Mouse (Mus musculus) lung, embryonic 16.5 days (tissue): ENCODE data around the gene Aif1. TPM values are rescaled to one million over a fixed set of nuclear protein-coding genes. Genes with fewer than 3 reads are reported as not detected.
A peak's percentile ranks its signal among the peaks of the same experiment; 100 is the strongest.

ENCODE experiments used
- ATAC-seq: fragments of 200-750 bp; cut with Nextera tagmentation; 2 replicates; pipeline ENCODE4 v1.8.0; 2017; ENCODE audit warnings: low read depth, mild to moderate bottlenecking, moderate library complexity
- H3K27ac ChIP-seq: fragments of 300-500 bp; sonication (generic); 2 replicates; pipeline ENCODE4 v1.5.1; 2014; ENCODE audit warnings: mild to moderate bottlenecking, control low read depth, low read length
- H3K27me3 ChIP-seq: fragments of 300-500 bp; sonication (generic); 2 replicates; pipeline ENCODE4 v1.6.1; 2014; ENCODE audit warnings: low read depth, low read length, mixed read lengths; ENCODE audit not compliant: control insufficient read depth, insufficient read depth
- H3K36me3 ChIP-seq: fragments of 300-500 bp; sonication (generic); 2 replicates; pipeline ENCODE4 v1.6.1; 2014; ENCODE audit warnings: low read length; ENCODE audit not compliant: control insufficient read depth, insufficient read depth
- H3K4me1 ChIP-seq: fragments of 300-500 bp; sonication (generic); replicated peaks from 2 replicates; pipeline ENCODE4 v1.6.1; 2014; ENCODE audit warnings: low read length, mixed read lengths; ENCODE audit not compliant: control insufficient read depth, insufficient read depth
- H3K4me2 ChIP-seq: fragments of 300-500 bp; sonication (generic); 2 replicates; pipeline ENCODE4 v1.6.1; 2014; ENCODE audit warnings: low read depth, low read length, control low read depth
- H3K4me3 ChIP-seq: fragments of 300-500 bp; sonication (generic); 2 replicates; pipeline ENCODE4 v1.5.1; 2014; ENCODE audit warnings: mild to moderate bottlenecking, low read length, control low read depth
- H3K9ac ChIP-seq: fragments of 300-500 bp; sonication (generic); 2 replicates; pipeline ENCODE4 v1.6.1; 2014; ENCODE audit warnings: low read length, control low read depth
- H3K9me3 ChIP-seq: fragments of 300-500 bp; sonication (generic); 2 replicates; pipeline ENCODE4 v1.6.1; 2016; ENCODE audit warnings: low read length; ENCODE audit not compliant: control insufficient read depth
- WGBS: fragments of 180-500 bp; shearing (Covaris S2); extraction: QIAGEN DNeasy Blood & Tissue Kit; methylation state at CpG from one replicate; pipeline ENCODE4 v1.1.7; 2014; 5-methylcytosine and 5-hydroxymethylcytosine counted together
- polyA plus RNA-seq: library from polyadenylated mRNA; unstranded; fragments of >200 nt; fragmentation: Nextera tagmentation; extraction: Ambion mirVana; gene quantifications from 2 replicates; pipeline ENCODE4 v1.2.1, GENCODE M21; 2015

Gene Aif1
- polyA plus RNA-seq, 1 experiment from 2014 or later: 7.3 TPM

GRCm38 (mm10) chr17:35174201-35174977 lies 1.5 kb downstream of the Aif1 start:
- no peaks in the 10 kb centered on the region for H3K36me3 ChIP-seq
- H3K27ac ChIP-seq: no peak overlapping the region
- no peak overlapping the region for H3K4me3 ChIP-seq
- no peak overlapping the region for H3K9ac ChIP-seq
- ATAC-seq: no peak
- H3K9me3 ChIP-seq: no peaks in the 10 kb centered on the region
- H3K4me2 ChIP-seq: no peak overlapping the region
- no peaks in the 10 kb centered on the region for H3K4me1 ChIP-seq
- WGBS: 53% methylated on average over 8 of the region's 8 CpGs
- H3K27me3 ChIP-seq: no peaks in the 10 kb centered on the region

- Histone ChIP-seq H3K27me3 (no peaks in the 10 kb centered on the region), H3K4me1 (no peaks in the 10 kb centered on the region), H3K4me3 (no peak overlapping the region), H3K9ac (no peak overlapping the region), H3K27ac (no peak overlapping the region), H3K36me3 (no peaks in the 10 kb centered on the region), H3K9me3 (no peaks in the 10 kb centered on the region), H3K4me2 (no peak overlapping the region)
- ATAC-seq: no peak
- 62% methylated on average over 3 of the region's 3 CpGs for WGBS
Measured at GRCm38 (mm10) chr17:35173329-35173728, 2.5 kb downstream of the Aif1 start.

DNA sequence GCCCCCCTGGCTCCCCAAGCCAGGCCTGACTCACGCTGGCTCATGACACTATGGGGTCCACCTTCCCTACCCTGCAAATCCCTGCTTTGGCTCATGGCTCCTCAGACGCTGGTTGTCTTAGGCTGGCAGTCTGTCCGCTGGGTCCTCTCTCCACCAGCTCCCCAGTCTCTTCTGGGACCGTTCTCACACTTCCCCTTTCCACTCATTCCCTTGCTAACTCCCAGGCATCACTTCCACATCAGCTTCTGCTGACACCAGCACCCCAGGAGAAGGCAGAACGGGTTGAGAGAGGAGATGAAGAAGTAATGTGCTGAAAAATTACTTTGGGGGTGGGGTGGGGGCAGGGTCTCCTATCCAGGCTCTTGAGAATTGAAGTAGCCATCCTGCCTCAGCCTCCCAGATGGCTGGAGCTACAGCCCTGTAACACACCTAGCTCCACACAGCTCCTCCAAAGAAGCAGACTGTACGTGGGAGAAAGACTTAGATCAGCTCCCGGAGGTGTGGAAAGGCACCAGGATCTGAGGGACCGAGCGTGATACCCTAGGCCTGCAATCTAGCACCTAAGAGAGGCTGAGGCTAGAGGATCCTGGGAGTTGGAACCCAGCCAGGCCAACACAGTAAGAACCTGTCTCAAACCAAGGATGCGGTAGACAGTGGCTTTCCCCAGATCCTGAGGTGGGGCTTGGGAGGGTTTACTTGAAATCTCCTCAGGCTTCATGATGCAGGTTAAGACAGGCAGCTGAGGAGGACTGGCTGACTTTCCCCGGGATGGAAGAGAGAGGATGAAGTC lies 3.2 kb downstream of the Aif1 start:
- no peak overlapping the region for H3K27ac ChIP-seq
- no peak for ATAC-seq
- no peak overlapping the region for H3K4me3 ChIP-seq
- H3K4me2 ChIP-seq: no peak overlapping the region
- H3K27me3 ChIP-seq: no peaks in the 10 kb centered on the region
- WGBS: 55% methylated on average over 11 of the region's 11 CpGs
- H3K9me3 ChIP-seq: no peaks in the 10 kb centered on the region
- H3K9ac ChIP-seq: no peak overlapping the region
- no peaks in the 10 kb centered on the region for H3K4me1 ChIP-seq
- no peaks in the 10 kb centered on the region for H3K36me3 ChIP-seq

DNA sequence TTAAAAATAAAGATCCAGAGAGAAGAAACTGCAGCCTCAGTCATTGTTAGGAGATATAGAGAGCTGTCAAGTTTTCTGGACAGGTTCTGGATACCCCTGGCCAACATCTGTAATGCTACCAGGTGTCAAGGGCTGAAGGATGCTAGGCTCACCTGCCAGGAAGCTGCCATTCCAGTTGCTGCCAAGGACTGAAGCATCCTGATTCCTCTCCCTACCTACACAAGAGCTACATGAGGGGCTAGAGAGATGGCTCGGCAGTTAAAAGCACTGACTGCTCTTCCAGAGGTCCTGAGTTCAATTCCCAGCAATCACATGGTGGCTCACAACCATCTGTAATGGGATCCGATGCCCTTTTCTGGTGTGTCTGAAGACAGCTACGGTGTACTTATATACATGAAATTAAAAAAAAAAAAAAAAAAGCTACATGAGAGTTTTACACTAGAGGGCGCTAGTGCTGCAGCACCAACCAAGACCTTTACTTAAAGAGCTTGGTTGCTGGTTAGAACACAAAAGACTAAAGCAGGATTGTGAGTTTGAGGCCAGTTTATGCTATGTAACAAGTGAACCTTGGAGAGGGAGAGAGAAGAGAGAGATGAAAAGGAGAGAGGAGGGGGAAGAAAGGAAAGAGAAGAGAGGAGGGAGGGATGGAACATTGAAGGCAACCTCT lies 7.2 kb downstream of the Aif1 start:
- Histone ChIP-seq H3K9me3 (no peaks in the 10 kb centered on the region), H3K4me2 (no peak overlapping the region), H3K9ac (no peak overlapping the region), H3K4me3 (no peak overlapping the region), H3K27me3 (no peaks in the 10 kb centered on the region), H3K27ac (no peak overlapping the region), H3K4me1 (peaks cover 8% of the 10 kb centered on the region), H3K36me3 (no peaks in the 10 kb centered on the region)
- 10% methylated on average over 4 of the region's 4 CpGs for WGBS
- ATAC-seq: no peak

- Histone ChIP-seq H3K9ac (no peak overlapping the region), H3K9me3 (no peaks in the 10 kb centered on the region), H3K4me2 (no peak overlapping the region), H3K27ac (no peak overlapping the region), H3K4me3 (no peak overlapping the region), H3K36me3 (no peaks in the 10 kb centered on the region), H3K27me3 (no peaks in the 10 kb centered on the region), H3K4me1 (peaks cover 11% of the 10 kb centered on the region)
- ATAC-seq: no peak
- WGBS: 82% methylated on average over 7 of the region's 7 CpGs
Measured at GRCm38 (mm10) chr17:35167794-35168193, 8.1 kb downstream of the Aif1 start.

DNA sequence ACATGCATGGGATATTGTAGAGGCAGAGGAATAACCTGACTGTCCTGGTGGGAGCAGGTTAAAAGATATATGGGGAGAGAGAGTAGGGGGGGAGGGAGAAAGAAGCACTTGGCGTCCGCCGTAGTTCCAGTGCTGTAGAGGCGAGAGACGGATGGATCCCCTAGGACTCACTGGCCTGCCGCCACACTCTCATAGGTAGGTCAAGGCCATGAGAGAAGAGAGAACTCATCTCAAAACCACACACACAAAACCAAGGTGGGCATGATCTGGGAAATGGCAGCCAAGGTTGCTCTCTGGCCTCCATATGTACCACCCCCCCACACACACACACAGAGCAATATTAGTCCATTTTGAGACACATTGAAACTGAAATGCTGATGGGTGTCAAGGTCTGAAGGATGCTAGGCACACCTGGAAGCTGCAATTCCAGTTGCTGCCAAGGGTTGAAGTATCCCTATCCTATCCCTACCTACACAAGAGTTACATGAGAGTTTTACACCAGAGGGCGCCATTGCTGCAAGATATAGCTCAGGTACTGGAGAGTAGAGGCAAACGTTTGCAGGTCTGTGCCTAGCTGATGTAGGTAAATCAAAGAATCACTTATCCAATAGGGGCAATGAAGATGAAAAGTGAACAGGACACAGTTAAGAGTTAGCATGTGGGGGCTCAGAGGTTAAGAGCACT lies 9.4 kb downstream of the Aif1 start:
- Histone ChIP-seq H3K9me3 (no peaks in the 10 kb centered on the region), H3K27me3 (no peaks in the 10 kb centered on the region), H3K36me3 (peaks cover 3% of the 10 kb centered on the region; the same call in 1 of the 2 replicates), H3K4me3 (peak overlapping the region; percentile 53; the same call in 1 of the 2 replicates), H3K4me2 (peak overlapping the region; percentile 69), H3K4me1 (peaks cover 19% of the 10 kb centered on the region), H3K27ac (peak overlapping the region; percentile 100; the same call in 1 of the 2 replicates), H3K9ac (peak overlapping the region; percentile 3; the same call in 1 of the 2 replicates)
- no peak for ATAC-seq
- WGBS: 63% methylated on average over 8 of the region's 8 CpGs

GRCm38 (mm10) chr17:35165451-35166155 lies 10.3 kb downstream of the Aif1 start:
- peak; percentile 86; the same call in 1 of the 2 replicates for ATAC-seq
- peaks cover 19% of the 10 kb centered on the region for H3K4me1 ChIP-seq
- no peaks in the 10 kb centered on the region for H3K27me3 ChIP-seq
- H3K36me3 ChIP-seq: peaks cover 12% of the 10 kb centered on the region
- WGBS: 15% methylated on average over 12 of the region's 12 CpGs
- peak overlapping the region; percentile 100 for H3K27ac ChIP-seq
- H3K4me3 ChIP-seq: peak overlapping the region; percentile 53
- H3K9ac ChIP-seq: peak overlapping the region; percentile 70
- H3K4me2 ChIP-seq: peak overlapping the region; percentile 69
- no peaks in the 10 kb centered on the region for H3K9me3 ChIP-seq

- WGBS: under 1% methylated on average over 48 of the region's 89 CpGs
- peaks cover 19% of the 10 kb centered on the region for H3K4me1 ChIP-seq
- no peaks in the 10 kb centered on the region for H3K9me3 ChIP-seq
- H3K4me3 ChIP-seq: peak within 1 kb of the TSS; percentile 97
- H3K4me2 ChIP-seq: peak within 1 kb of the TSS; percentile 88
- ATAC-seq: peak; percentile 97
- H3K9ac ChIP-seq: peak within 1 kb of the TSS; percentile 100
- peak within 1 kb of the TSS; percentile 100 for H3K27ac ChIP-seq
- H3K27me3 ChIP-seq: no peaks in the 10 kb centered on the region
- H3K36me3 ChIP-seq: peaks cover 20% of the 10 kb centered on the region
Measured at GRCm38 (mm10) chr17:35164568-35165450, 11.1 kb downstream of the Aif1 start, which contains the start of gene Prrc2a. TSS of gene Prrc2a (minus strand) at chr17:35164897.
